Mouse (Mus musculus) ES-E14 (cell line): Measurements from ENCODE around the gene Pusl1.

Experiments
- CHD2 ChIP-seq: IDR thresholded peaks from 2 replicates; pipeline ENCODE4 v1.6.1; 2014; ENCODE audit warnings: mild to moderate bottlenecking, low read depth, low read length, inconsistent platforms
- HCFC1 ChIP-seq: IDR thresholded peaks from 2 replicates; pipeline ENCODE4 v1.6.1; 2012; ENCODE audit warnings: low read length, inconsistent platforms, borderline replicate concordance; ENCODE audit not compliant: insufficient read depth
- MAFK ChIP-seq: IDR thresholded peaks from 2 replicates; pipeline ENCODE4 v1.6.1; 2014; ENCODE audit warnings: mild to moderate bottlenecking, low read depth, low read length, inconsistent platforms; ENCODE audit not compliant: insufficient read depth
- ZC3H11A ChIP-seq: IDR thresholded peaks from 2 replicates; pipeline ENCODE4 v1.6.1; 2012; ENCODE audit warnings: low read depth, mild to moderate bottlenecking, inconsistent platforms, low read length, borderline replicate concordance
- ZNF384 ChIP-seq: IDR thresholded peaks from 2 replicates; pipeline ENCODE4 v1.6.1; 2012; ENCODE audit warnings: low read depth, low read length, inconsistent platforms

DNA sequence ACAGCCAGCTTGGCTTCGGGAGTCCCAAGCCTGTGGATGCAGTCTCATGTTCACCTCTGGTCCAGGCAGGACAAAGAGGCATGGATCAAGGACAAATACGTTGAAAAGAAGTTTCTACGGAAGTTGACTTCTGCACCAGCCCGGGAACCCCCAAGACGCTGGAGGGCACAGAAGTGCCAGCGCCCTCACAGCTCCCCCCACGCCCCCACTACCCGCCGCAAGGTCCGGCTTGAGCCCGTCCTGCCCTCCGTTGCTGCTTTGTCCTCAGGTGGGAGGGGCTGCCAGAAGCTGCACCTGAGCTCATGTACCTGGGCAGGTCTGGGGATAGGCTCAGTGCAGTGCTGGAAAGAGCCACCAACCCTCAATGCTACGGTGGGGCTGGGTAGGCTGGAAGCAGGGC, 11.7 kb upstream of the Pusl1 start:
- TF ChIP-seq ZNF384 (no peak), MAFK (no peak), ZC3H11A (no peak), CHD2 (no peak), HCFC1 (no peak)
